Mouse (Mus musculus) megakaryocyte, embryonic 14.5 days (primary cell): ENCODE results near the gene Eif3i. TPM values are rescaled to one million over a fixed set of nuclear protein-coding genes. Genes with fewer than 3 reads are reported as not detected.

ENCODE experiments used
- H3K27me3 ChIP-seq: replicated peaks from 2 replicates; pipeline ENCODE3; 2012; ENCODE audit warnings: inconsistent platforms
- H3K36me3 ChIP-seq: replicated peaks from 2 replicates; pipeline ENCODE3; 2012; ENCODE audit warnings: low read length, inconsistent platforms, mixed read lengths
- H3K4me1 ChIP-seq: 2 replicates; pipeline ENCODE4 v1.6.1; 2012; ENCODE audit warnings: inconsistent platforms
- H3K4me3 ChIP-seq: replicated peaks from 2 replicates; pipeline ENCODE3; 2012; ENCODE audit warnings: moderate library complexity, mild to moderate bottlenecking, inconsistent platforms
- H3K9me3 ChIP-seq: 2 replicates; pipeline ENCODE4 v1.6.1; 2012; ENCODE audit warnings: inconsistent platforms
- FLI1 ChIP-seq: IDR thresholded peaks from 2 replicates; pipeline ENCODE4 v1.6.1; 2012; ENCODE audit warnings: low read length, inconsistent platforms, mixed read lengths
- GATA1 ChIP-seq: IDR thresholded peaks from 3 replicates; pipeline ENCODE4 v1.6.1; 2012; ENCODE audit warnings: mixed read lengths, low read length, inconsistent platforms, borderline replicate concordance
- polyA plus RNA-seq: library from polyadenylated mRNA; stranded (reverse); fragments of >175 nt; gene quantifications from 2 replicates; pipeline ENCODE4 v1.2.3, GENCODE M21; 2012; ENCODE audit warnings: low replicate concordance; ENCODE audit not compliant: insufficient read depth

Gene Eif3i
- polyA plus RNA-seq, 1 experiment: 121 TPM

GRCm38 (mm10) chr4:129618786-129619691 is 18.6 kb upstream of the Eif3i start, which contains the start of gene Iqcc:
Gene Iqcc (minus strand): TSS chr4:129619099.
- Histone ChIP-seq H3K9me3 (no peaks in the 10 kb centered on the region), H3K36me3 (peaks cover 52% of the 10 kb centered on the region), H3K4me1 (peaks cover 58% of the 10 kb centered on the region), H3K4me3 (peak within 1 kb of the TSS; percentile 99), H3K27me3 (no peaks in the 10 kb centered on the region)
- TF ChIP-seq GATA1 (no peak), FLI1 (no peak)

- Histone ChIP-seq H3K4me1 (peaks cover 54% of the 10 kb centered on the region), H3K36me3 (peaks cover 61% of the 10 kb centered on the region), H3K27me3 (no peaks in the 10 kb centered on the region), H3K4me3 (peak overlapping the region; percentile 99), H3K9me3 (no peaks in the 10 kb centered on the region)
- no peak for TF ChIP-seq FLI1
- no peak for TF ChIP-seq GATA1
Measured at GRCm38 (mm10) chr4:129618031-129618430, 17.6 kb upstream of the Eif3i start.

- H3K9me3 ChIP-seq: no peaks in the 10 kb centered on the region
- H3K36me3 ChIP-seq: peaks cover 68% of the 10 kb centered on the region
- TF ChIP-seq GATA1: no peak
- TF ChIP-seq FLI1: no peak
- H3K27me3 ChIP-seq: no peaks in the 10 kb centered on the region
- H3K4me3 ChIP-seq: peak overlapping the region; percentile 5
- H3K4me1 ChIP-seq: peaks cover 46% of the 10 kb centered on the region
Measured at GRCm38 (mm10) chr4:129617121-129617641, 16.7 kb upstream of the Eif3i start.

GRCm38 (mm10) chr4:129616631-129617030 is 16.2 kb upstream of the Eif3i start:
- H3K27me3 ChIP-seq: no peaks in the 10 kb centered on the region
- peaks cover 69% of the 10 kb centered on the region for H3K36me3 ChIP-seq
- H3K9me3 ChIP-seq: no peaks in the 10 kb centered on the region
- TF ChIP-seq GATA1: no peak
- TF ChIP-seq FLI1: no peak
- H3K4me3 ChIP-seq: no peak overlapping the region
- H3K4me1 ChIP-seq: peaks cover 40% of the 10 kb centered on the region

GRCm38 (mm10) chr4:129615801-129616290 is 15.4 kb upstream of the Eif3i start:
- Histone ChIP-seq H3K36me3 (peaks cover 69% of the 10 kb centered on the region), H3K4me3 (no peak overlapping the region), H3K4me1 (peaks cover 35% of the 10 kb centered on the region), H3K27me3 (no peaks in the 10 kb centered on the region), H3K9me3 (no peaks in the 10 kb centered on the region)
- no peak for TF ChIP-seq GATA1

GRCm38 (mm10) chr4:129614093-129614492 is 13.6 kb upstream of the Eif3i start, which contains the start of gene Dcdc2b:
Gene Dcdc2b (minus strand): TSS chr4:129614257.
- TF ChIP-seq FLI1 (no peak), GATA1 (no peak)
- Histone ChIP-seq H3K4me3 (no peak within 1 kb of the TSS), H3K36me3 (peaks cover 76% of the 10 kb centered on the region), H3K27me3 (no peaks in the 10 kb centered on the region), H3K9me3 (no peaks in the 10 kb centered on the region), H3K4me1 (peaks cover 25% of the 10 kb centered on the region)

GRCm38 (mm10) chr4:129610472-129610871 is 10.0 kb upstream of the Eif3i start:
- H3K27me3 ChIP-seq: no peaks in the 10 kb centered on the region
- H3K4me1 ChIP-seq: peaks cover 16% of the 10 kb centered on the region
- TF ChIP-seq FLI1 (no peak), GATA1 (no peak)
- no peak overlapping the region for H3K4me3 ChIP-seq
- peaks cover 87% of the 10 kb centered on the region for H3K36me3 ChIP-seq
- no peaks in the 10 kb centered on the region for H3K9me3 ChIP-seq

GRCm38 (mm10) chr4:129610026-129610425 is 9.6 kb upstream of the Eif3i start:
- peaks cover 90% of the 10 kb centered on the region for H3K36me3 ChIP-seq
- no peak overlapping the region for H3K4me3 ChIP-seq
- H3K27me3 ChIP-seq: no peaks in the 10 kb centered on the region
- TF ChIP-seq FLI1 (no peak), GATA1 (no peak)
- H3K4me1 ChIP-seq: peaks cover 16% of the 10 kb centered on the region
- H3K9me3 ChIP-seq: no peaks in the 10 kb centered on the region

- H3K27me3 ChIP-seq: no peaks in the 10 kb centered on the region
- TF ChIP-seq GATA1: no peak
- TF ChIP-seq FLI1: no peak
- H3K36me3 ChIP-seq: peaks cover 94% of the 10 kb centered on the region
- peaks cover 23% of the 10 kb centered on the region for H3K4me1 ChIP-seq
- H3K9me3 ChIP-seq: no peaks in the 10 kb centered on the region
- no peak overlapping the region for H3K4me3 ChIP-seq
Measured at GRCm38 (mm10) chr4:129609139-129609631, 8.7 kb upstream of the Eif3i start.
